In genomic region chr13:114931775-114932294, GRCm38 (mm10) we compare ENCODE assay signal across 8 mouse cellular contexts. TPM values are rescaled to one million over a fixed set of nuclear protein-coding genes. Genes with fewer than 3 reads are reported as not detected.
DNase-seq lines count a peak whose midpoint lies in the region; ATAC-seq lines count a peak whose summit lies in the region.

TSS of gene Itga2 (minus strand) at chr13:114932100.

- peak within 1 kb of the TSS; percentile 34 for H3K4me3 ChIP-seq in forebrain, embryonic 14.5 days (ENCODE audit: low read depth, low read length)
- peak within 1 kb of the TSS; percentile 53 for H3K4me3 ChIP-seq in lung, embryonic 15.5 days

- peak; percentile 89 for ATAC-seq in CD4-positive, CD25-positive, alpha-beta regulatory T cell, adult 4 months
- ATAC-seq in forebrain, embryonic 14.5 days: peak; percentile 87
- ATAC-seq in lung, embryonic 15.5 days (ENCODE audit: borderline replicate concordance, extremely low read depth, low FRiP score, low TSS enrichment): peak; percentile 87
- peak; percentile 78 for ATAC-seq in neutrophil, adult 5-6 weeks (ENCODE audit: extremely low read depth, insufficient number of reproducible peaks, low FRiP score, poor library complexity, severe bottlenecking)

- DNase-seq in adrenal gland, postnatal 36 days: peak; percentile 78 to 82
- peak; percentile 64 for DNase-seq in forebrain, embryonic 14.5 days (ENCODE audit: low spot score)
- peak; percentile 74 to 80 for DNase-seq in heart, postnatal 10 days
- DNase-seq in kidney, postnatal 25 days: peak; percentile 71 to 76
- peak; percentile 17 to 34 for DNase-seq in thymus, adult 18-20 months

- H3K9me3 ChIP-seq in forebrain, embryonic 14.5 days (replicated peaks; ENCODE audit: control insufficient read depth, low read length): no peaks in the 10 kb centered on the region
- H3K9me3 ChIP-seq in lung, embryonic 15.5 days: no peaks in the 10 kb centered on the region

- no peak within 1 kb of the TSS for H3K27ac ChIP-seq in forebrain, embryonic 14.5 days (ENCODE audit: low read depth, low read length)
- peak within 1 kb of the TSS; percentile 81 for H3K27ac ChIP-seq in lung, embryonic 15.5 days

- WGBS in forebrain, embryonic 14.5 days: 2% methylated on average over 28 of the region's 28 CpGs
- WGBS in lung, embryonic 15.5 days: 1% methylated on average over 28 of the region's 28 CpGs

- peak within 1 kb of the TSS; percentile 59 for H3K9ac ChIP-seq in forebrain, embryonic 14.5 days (ENCODE audit: low read length)
- H3K9ac ChIP-seq in lung, embryonic 15.5 days: peak within 1 kb of the TSS; percentile 20

- H3K36me3 ChIP-seq in forebrain, embryonic 14.5 days (ENCODE audit: control insufficient read depth, insufficient read depth, low read length): no peaks in the 10 kb centered on the region
- H3K36me3 ChIP-seq in lung, embryonic 15.5 days: no peaks in the 10 kb centered on the region

- peaks cover 9% of the 10 kb centered on the region; the same call in 1 of the 2 replicates for H3K4me1 ChIP-seq in forebrain, embryonic 14.5 days (ENCODE audit: control insufficient read depth, insufficient read depth, low read length)
- peaks cover 4% of the 10 kb centered on the region; the same call in 1 of the 2 replicates for H3K4me1 ChIP-seq in lung, embryonic 15.5 days

- intact Hi-C loops in heart, postnatal 10 days (cut with DNase I): loop anchor here (2.0 to 10.0 kb wide), 2 partner anchors 35 to 97 kb away; no protein-coding TSS in a partner anchor

- H3K4me2 ChIP-seq in forebrain, embryonic 14.5 days (ENCODE audit: low read length): peak within 1 kb of the TSS; percentile 77
- H3K4me2 ChIP-seq in lung, embryonic 15.5 days: peak within 1 kb of the TSS; percentile 74

- no peaks in the 10 kb centered on the region; the same call in 1 of the 2 replicates for H3K27me3 ChIP-seq in forebrain, embryonic 14.5 days (replicated peaks; ENCODE audit: control insufficient read depth, insufficient read depth, low read length)
- no peaks in the 10 kb centered on the region for H3K27me3 ChIP-seq in lung, embryonic 15.5 days

RNA-seq across cellular contexts. Expression of gene Itga2, which starts in this region (rescaled TPM):
- polyA plus RNA-seq in CD4-positive, CD25-positive, alpha-beta regulatory T cell, adult 4 months (2017; shearing (Covaris generic)): 1 to 10 TPM; 5.8 to 7.8 TPM
- total RNA-seq in adrenal gland, postnatal 36 days (2021): 1 to 10 TPM; 1.1 to 5.6 TPM
- polyA plus RNA-seq in forebrain, embryonic 14.5 days (2014; fragmentation: Nextera tagmentation; extraction: Ambion mirVana): 2.0 and 2.7 TPM in 2 replicates
- total RNA-seq in heart, postnatal 10 days (2021): 1 to 10 TPM; 2.8 to 3.6 TPM
- polyA plus RNA-seq in lung, embryonic 15.5 days (2015; fragmentation: Nextera tagmentation; extraction: Ambion mirVana): 9.8 and 13.5 TPM in 2 replicates
- 3.4 and 4.8 TPM in 2 replicates for total RNA-seq in neutrophil, adult 5-6 weeks (2017)

Comparison
In these comparisons a context has a peak if more than half of its experiments do, and no peak if none do; other contexts are left out.
1. DNase-seq: peak in every context shown above with its lines; median percentile 80 in adrenal gland, postnatal 36 days; 77 in heart, postnatal 10 days; 74 in kidney, postnatal 25 days; 64 in forebrain, embryonic 14.5 days; 26 in thymus, adult 18-20 months.